Mouse (Mus musculus): Measurements from ENCODE around the gene Noc3l. TPM values are rescaled to one million over a fixed set of nuclear protein-coding genes. Genes with fewer than 3 reads are reported as not detected.

The Noc3l gene
- polyA plus RNA-seq, 1 experiment: 4.1 TPM

- no peak for TF ChIP-seq CTCF (IDR thresholded peaks at IDR 0.05; ENCODE audit: borderline replicate concordance, control insufficient read depth, extremely low read depth, insufficient read depth, low read length, poor library complexity)
- no peak for TF ChIP-seq POLR2A (IDR thresholded peaks at IDR 0.05; ENCODE audit: control insufficient read depth, extremely low read depth, insufficient read depth, low read length, poor library complexity)
- H3K27me3 ChIP-seq (ENCODE audit: control insufficient read depth, insufficient read depth, low read length): no peaks in the 10 kb centered on the region
- no peak overlapping the region for H3K27ac ChIP-seq (ENCODE audit: control insufficient read depth, insufficient read depth, low read length)
- H3K4me1 ChIP-seq (replicated peaks; ENCODE audit: control insufficient read depth, insufficient read depth, low read length): 0 out of 2 replicates have a peak, but pooled peaks cover 4% of the 10 kb centered on the region
- no peaks in the 10 kb centered on the region for H3K36me3 ChIP-seq (ENCODE audit: control insufficient read depth, insufficient read depth, low read length)
- WGBS: 55% methylated on average over 4 of the region's 4 CpGs
- no peak overlapping the region for H3K4me3 ChIP-seq (ENCODE audit: control insufficient read depth, insufficient read depth, low read length)
- no peak for DNase-seq
These were observed 68.8 kb downstream of the Noc3l start for GRCm38 (mm10) chr19:38750192-38750591.

GRCm38 (mm10) chr19:38746492-38747014, 72.5 kb downstream of the Noc3l start:
- TF ChIP-seq POLR2A (IDR thresholded peaks at IDR 0.05; ENCODE audit: control insufficient read depth, extremely low read depth, insufficient read depth, low read length, poor library complexity) (no peak), CTCF (IDR thresholded peaks at IDR 0.05; ENCODE audit: borderline replicate concordance, control insufficient read depth, extremely low read depth, insufficient read depth, low read length, poor library complexity) (no peak)
- Histone ChIP-seq H3K4me1 (replicated peaks; ENCODE audit: control insufficient read depth, insufficient read depth, low read length) (0 out of 2 replicates have a peak, but pooled peaks cover 4% of the 10 kb centered on the region), H3K36me3 (ENCODE audit: control insufficient read depth, insufficient read depth, low read length) (no peaks in the 10 kb centered on the region), H3K4me3 (ENCODE audit: control insufficient read depth, insufficient read depth, low read length) (no peak overlapping the region), H3K27me3 (ENCODE audit: control insufficient read depth, insufficient read depth, low read length) (no peaks in the 10 kb centered on the region), H3K27ac (ENCODE audit: control insufficient read depth, insufficient read depth, low read length) (no peak overlapping the region; the same call in 1 of the 2 replicates)
- 72% methylated on average over 6 of the region's 6 CpGs for WGBS
- DNase-seq: no peak

- Histone ChIP-seq H3K36me3 (ENCODE audit: control insufficient read depth, insufficient read depth, low read length) (no peaks in the 10 kb centered on the region), H3K27ac (ENCODE audit: control insufficient read depth, insufficient read depth, low read length) (no peak overlapping the region; the same call in 1 of the 2 replicates), H3K4me1 (replicated peaks; ENCODE audit: control insufficient read depth, insufficient read depth, low read length) (0 out of 2 replicates have a peak, but pooled peaks cover 4% of the 10 kb centered on the region), H3K4me3 (ENCODE audit: control insufficient read depth, insufficient read depth, low read length) (no peak overlapping the region), H3K27me3 (ENCODE audit: control insufficient read depth, insufficient read depth, low read length) (no peaks in the 10 kb centered on the region)
- no peak for DNase-seq
- TF ChIP-seq POLR2A (IDR thresholded peaks at IDR 0.05; ENCODE audit: control insufficient read depth, extremely low read depth, insufficient read depth, low read length, poor library complexity): no peak
- no peak for TF ChIP-seq CTCF (IDR thresholded peaks at IDR 0.05; ENCODE audit: borderline replicate concordance, control insufficient read depth, extremely low read depth, insufficient read depth, low read length, poor library complexity)
- WGBS: 23% methylated on average over 10 of the region's 10 CpGs
These were observed 73.1 kb downstream of the Noc3l start for GRCm38 (mm10) chr19:38745810-38746491.

- Histone ChIP-seq H3K4me3 (ENCODE audit: control insufficient read depth, insufficient read depth, low read length) (no peak overlapping the region), H3K27me3 (ENCODE audit: control insufficient read depth, insufficient read depth, low read length) (no peaks in the 10 kb centered on the region), H3K27ac (ENCODE audit: control insufficient read depth, insufficient read depth, low read length) (no peak overlapping the region), H3K36me3 (ENCODE audit: control insufficient read depth, insufficient read depth, low read length) (no peaks in the 10 kb centered on the region), H3K4me1 (replicated peaks; ENCODE audit: control insufficient read depth, insufficient read depth, low read length) (0 out of 2 replicates have a peak, but pooled peaks cover 4% of the 10 kb centered on the region)
- WGBS: 87% methylated on average over 8 of the region's 8 CpGs
- DNase-seq: no peak
- TF ChIP-seq POLR2A (IDR thresholded peaks at IDR 0.05; ENCODE audit: control insufficient read depth, extremely low read depth, insufficient read depth, low read length, poor library complexity): no peak
- no peak for TF ChIP-seq CTCF (IDR thresholded peaks at IDR 0.05; ENCODE audit: borderline replicate concordance, control insufficient read depth, extremely low read depth, insufficient read depth, low read length, poor library complexity)
These were observed 74.5 kb downstream of the Noc3l start for GRCm38 (mm10) chr19:38744546-38744945.

Other genes with a start within 250 kb of the Noc3l start
- 1.2 and 1.6 TPM in 2 replicates for gene Tbc1d12, start 17.3 kb upstream of the Noc3l start, polyA plus RNA-seq (2012; rRNA removed)
- 4.8 and 5.6 TPM in 2 replicates for gene Hells, start 111.7 kb upstream of the Noc3l start, polyA plus RNA-seq (2012; rRNA removed)
- gene Cyp2c55, start 187.8 kb upstream of the Noc3l start, polyA plus RNA-seq (2012; rRNA removed): not detected in 2 replicates
- gene Cyp2c65, start 241.8 kb upstream of the Noc3l start, polyA plus RNA-seq (2012; rRNA removed): not detected in 2 replicates

Measured in thymus, adult 2 months (tissue).